Mouse (Mus musculus) myocyte (in vitro differentiated cells): Measurements from ENCODE around the gene Gm11756. TPM values are rescaled to one million over a fixed set of nuclear protein-coding genes. Genes with fewer than 3 reads are reported as not detected.
"Not testable (repeated sequence)": the region's sequence is repeated elsewhere in the genome, so short reads cannot be mapped to it uniquely, and the experiment has no call there.

Experiments
- H3K27me3 ChIP-seq: one replicate; pipeline ENCODE4 v1.6.1; 2011; ENCODE audit not compliant: control insufficient read depth, insufficient read depth, insufficient read length
- H3K36me3 ChIP-seq: one replicate; pipeline ENCODE4 v1.6.1; 2011; ENCODE audit not compliant: control insufficient read depth, insufficient read depth
- H3K4me2 ChIP-seq: one replicate; pipeline ENCODE4 v1.6.1; 2011; ENCODE audit warnings: low read depth, control low read depth
- H3K4me3 ChIP-seq: one replicate; pipeline ENCODE4 v1.5.1; 2011; ENCODE audit warnings: mild to moderate bottlenecking, control low read depth, moderate library complexity
- H3K79me2 ChIP-seq: one replicate; pipeline ENCODE4 v1.6.1; 2011; ENCODE audit not compliant: control insufficient read depth, insufficient read depth
- H3ac ChIP-seq: one replicate; pipeline ENCODE4 v1.6.1; 2011; ENCODE audit not compliant: control insufficient read depth, insufficient read length
- CEBPB ChIP-seq: IDR thresholded peaks from 2 replicates; pipeline ENCODE4 v1.6.1; 2011; ENCODE audit warnings: mild to moderate bottlenecking, moderate library complexity; ENCODE audit not compliant: poor library complexity, insufficient read depth, severe bottlenecking
- E2F4 ChIP-seq: IDR thresholded peaks from one replicate; pipeline ENCODE4 v1.6.1; 2011; ENCODE audit warnings: mild to moderate bottlenecking, control low read depth, moderate library complexity; ENCODE audit not compliant: insufficient read depth
- MAX ChIP-seq: IDR thresholded peaks from one replicate; pipeline ENCODE4 v1.6.1; 2011; ENCODE audit warnings: low read depth, mild to moderate bottlenecking, control low read depth
- MYOD1 ChIP-seq, 3 experiments: IDR thresholded peaks; one replicate each; pipeline ENCODE4 v1.6.1; 2011; ENCODE audit warnings: control low read depth in 2 of 3, low read depth in 2 of 3, mild to moderate bottlenecking in 2 of 3, moderate library complexity in 1 of 3; ENCODE audit not compliant: insufficient read length in 2 of 3, control insufficient read depth in 1 of 3
- MYOG ChIP-seq, 3 experiments: IDR thresholded peaks; one replicate each; pipeline ENCODE4 v1.6.1; 2011; ENCODE audit warnings: control low read depth in 2 of 3, low read depth in 2 of 3, mild to moderate bottlenecking in 2 of 3; ENCODE audit not compliant: insufficient read length in 2 of 3, control insufficient read depth in 1 of 3, insufficient read depth in 1 of 3
- POLR2A ChIP-seq: IDR thresholded peaks from one replicate; pipeline ENCODE4 v1.6.1; 2011; ENCODE audit warnings: low read depth, mild to moderate bottlenecking, control low read depth, moderate library complexity; ENCODE audit not compliant: insufficient read length
- POLR2AphosphoS2 ChIP-seq: IDR thresholded peaks from one replicate; pipeline ENCODE4 v1.6.1; 2011; ENCODE audit warnings: low read depth, control low read depth; ENCODE audit not compliant: insufficient read length
- REST ChIP-seq: IDR thresholded peaks from one replicate; pipeline ENCODE4 v1.6.1; 2011; ENCODE audit warnings: mild to moderate bottlenecking, control low read depth, moderate library complexity; ENCODE audit not compliant: insufficient read depth, insufficient read length
- SRF ChIP-seq: IDR thresholded peaks from one replicate; pipeline ENCODE4 v1.6.1; 2011; ENCODE audit warnings: low read depth; ENCODE audit not compliant: control insufficient read depth, insufficient read length
- TCF12 ChIP-seq: IDR thresholded peaks from one replicate; pipeline ENCODE4 v1.6.1; 2011; ENCODE audit warnings: mild to moderate bottlenecking, control low read depth; ENCODE audit not compliant: poor library complexity, insufficient read depth, severe bottlenecking
- TCF3 ChIP-seq: IDR thresholded peaks from one replicate; pipeline ENCODE4 v1.6.1; 2011; ENCODE audit warnings: low read depth, control low read depth; ENCODE audit not compliant: insufficient read length
- USF1 ChIP-seq: IDR thresholded peaks from one replicate; pipeline ENCODE4 v1.6.1; 2011; ENCODE audit warnings: low read depth, mild to moderate bottlenecking, control low read depth, moderate library complexity
- polyA plus RNA-seq: library from polyadenylated mRNA; unstranded; fragments of >200 nt; fragmentation: generic; extraction: Trizol; gene quantifications from one replicate; pipeline ENCODE4 v1.2.1, GENCODE M21; 2012; ENCODE audit warnings: missing spikeins

The Gm11756 gene
- polyA plus RNA-seq: 0.06 TPM

- not testable (repeated sequence) for H3K4me2 ChIP-seq, H3K79me2 ChIP-seq, H3K27me3 ChIP-seq, H3K36me3 ChIP-seq, H3ac ChIP-seq, H3K4me3 ChIP-seq
Observed at GRCm38 (mm10) chr4:73920660-73921059, at the start of gene Gm11756. Gene Gm11756, minus strand, starts transcription at chr4:73920760.

- no peak within 1 kb of the TSS for H3K4me3 ChIP-seq
- H3K27me3 ChIP-seq: no peaks in the 10 kb centered on the region
- no peak within 1 kb of the TSS for H3ac ChIP-seq
- H3K36me3 ChIP-seq: no peaks in the 10 kb centered on the region
- TF ChIP-seq TCF3 (no peak), POLR2AphosphoS2 (no peak), MYOG (IDR thresholded peaks at IDR 0.05; ENCODE audit: control insufficient read depth in 1 of 3, insufficient read depth in 1 of 3, insufficient read length in 2 of 3, low read depth in 2 of 3) (no peak), POLR2A (no peak), SRF (no peak), MYOD1 (IDR thresholded peaks at IDR 0.05; ENCODE audit: control insufficient read depth in 1 of 3, insufficient read length in 2 of 3, low read depth in 2 of 3) (no peak), USF1 (no peak), TCF12 (no peak), CEBPB (no peak), E2F4 (no peak), REST (no peak), MAX (no peak)
- H3K79me2 ChIP-seq: no peaks in the 10 kb centered on the region
- H3K4me2 ChIP-seq: peak within 1 kb of the TSS; percentile 24
Observed at GRCm38 (mm10) chr4:73950375-73950896, 29.9 kb upstream of the Gm11756 start, which contains the start of gene 2310002L09Rik. Gene 2310002L09Rik, minus strand, starts transcription at chr4:73950846.

GRCm38 (mm10) chr4:73905853-73906252, 14.7 kb downstream of the Gm11756 start, which contains the start of gene Gm13871:
Gene Gm13871, minus strand, starts transcription at chr4:73905953.
- not testable (repeated sequence) for H3K27me3 ChIP-seq, H3K79me2 ChIP-seq, H3K36me3 ChIP-seq, H3ac ChIP-seq, H3K4me3 ChIP-seq, H3K4me2 ChIP-seq

GRCm38 (mm10) chr4:73891012-73891411, 29.5 kb downstream of the Gm11756 start, which contains the start of gene Gm11757:
Gene Gm11757, minus strand, starts transcription at chr4:73891112.
- not testable (repeated sequence) for H3K4me2 ChIP-seq, H3K4me3 ChIP-seq, H3K79me2 ChIP-seq, H3ac ChIP-seq, H3K27me3 ChIP-seq, H3K36me3 ChIP-seq

GRCm38 (mm10) chr4:73876166-73876565, 44.4 kb downstream of the Gm11756 start, which contains the start of gene Gm11758:
Gene Gm11758, minus strand, starts transcription at chr4:73876266.
- not testable (repeated sequence) for H3K36me3 ChIP-seq, H3K79me2 ChIP-seq, H3K27me3 ChIP-seq, H3K4me2 ChIP-seq, H3K4me3 ChIP-seq, H3ac ChIP-seq

Other genes with a start within 250 kb of the Gm11756 start
- not detected for gene Gm428, start 237.2 kb downstream of the Gm11756 start, polyA plus RNA-seq
- not detected for gene Rasef, start 129.8 kb downstream of the Gm11756 start, polyA plus RNA-seq
- not detected for gene Gm11758, start 44.5 kb downstream of the Gm11756 start, polyA plus RNA-seq
- gene Gm11757, start 29.6 kb downstream of the Gm11756 start, polyA plus RNA-seq: not detected
- not detected for gene Gm13871, start 14.8 kb downstream of the Gm11756 start, polyA plus RNA-seq
- 2.9 TPM for gene 2310002L09Rik, start 30.1 kb upstream of the Gm11756 start, polyA plus RNA-seq
- not detected for gene Frmd3, start 92.7 kb upstream of the Gm11756 start, polyA plus RNA-seq